Mouse (Mus musculus): ENCODE data around the gene Btbd2. TPM values are rescaled to one million over a fixed set of nuclear protein-coding genes. Genes with fewer than 3 reads are reported as not detected.

Btbd2 gene
- total and polyA plus RNA-seq, 3 experiments, result 43.1 to 81.8 TPM; not detected in 1

DNA sequence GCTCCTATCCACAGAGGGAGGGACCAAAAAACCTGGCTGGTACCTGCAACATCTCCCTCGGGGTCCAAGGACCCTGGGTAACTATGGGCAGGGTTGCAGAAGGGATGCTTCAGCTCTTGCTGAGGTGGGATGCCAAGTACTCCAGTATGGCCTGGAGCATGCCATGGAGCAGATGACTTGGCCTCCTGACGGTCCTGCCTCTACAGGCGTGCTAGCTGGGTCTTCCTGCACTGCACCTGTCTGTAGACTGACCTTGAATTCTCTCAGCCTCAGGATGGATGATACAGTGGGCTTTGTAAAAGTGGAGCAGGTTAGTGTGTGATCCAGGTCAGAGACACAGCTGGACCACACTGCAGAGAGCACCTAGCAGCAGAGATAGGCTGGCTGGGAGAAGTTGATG lies 48.6 kb upstream of the Btbd2 start:
- H3K4me1 ChIP-seq (ENCODE audit: control insufficient read depth in 1 of 2, insufficient read depth in 2 of 2, low read length in 2 of 2), result peaks cover 4 to 16% of the 10 kb centered on the region in 2 experiments
- no peak overlapping the region for H3K27ac ChIP-seq (ENCODE audit: control insufficient read depth, low read depth, low read length)
- H3K4me3 ChIP-seq (ENCODE audit: control insufficient read depth in 1 of 2, insufficient read depth in 1 of 2, low read depth in 2 of 2, low read length in 2 of 2), result no peak overlapping the region
- TF ChIP-seq CHD2 (IDR thresholded peaks at IDR 0.05; ENCODE audit: low read length) (no peak), TBP (IDR thresholded peaks at IDR 0.05; ENCODE audit: low read depth, low read length) (no peak), KAT2A (conservative IDR thresholded peaks at IDR 0.05; ENCODE audit: low read depth, low read length) (no peak), CHD1 (IDR thresholded peaks at IDR 0.05; ENCODE audit: low read depth, low read length) (no peak), RAD21 (IDR thresholded peaks at IDR 0.05; ENCODE audit: low read depth, low read length) (no peak)
- peaks cover 4% of the 10 kb centered on the region; the same call in 1 of the 2 replicates for H3K79me2 ChIP-seq (ENCODE audit: control insufficient read depth, insufficient read depth, low read length, poor library complexity)
- DNase-seq (ENCODE audit: low read depth, low spot score), result no peak
- H3K9me3 ChIP-seq (replicated peaks; ENCODE audit: insufficient read depth, low read length), result no peaks in the 10 kb centered on the region
- no peak overlapping the region for H3K9ac ChIP-seq (ENCODE audit: control insufficient read depth, low read depth, low read length, poor library complexity, severe bottlenecking)
- H3K27me3 ChIP-seq (ENCODE audit: control insufficient read depth in 1 of 2, insufficient read depth in 2 of 2, low read length in 2 of 2), result no peaks in the 10 kb centered on the region
- H3K36me3 ChIP-seq (ENCODE audit: control insufficient read depth in 1 of 2, insufficient read depth in 2 of 2, low read length in 2 of 2), result peaks cover 2 to 8% of the 10 kb centered on the region in 2 experiments; a peak in 2 of 4 replicates

GRCm38 (mm10) chr10:80705033-80705432 lies 48.2 kb upstream of the Btbd2 start:
- Histone ChIP-seq H3K36me3 (ENCODE audit: control insufficient read depth in 1 of 2, insufficient read depth in 2 of 2, low read length in 2 of 2) (peaks cover 2 to 11% of the 10 kb centered on the region in 2 experiments; a peak in 2 of 4 replicates), H3K27ac (ENCODE audit: control insufficient read depth, low read depth, low read length) (no peak overlapping the region), H3K4me3 (ENCODE audit: control insufficient read depth in 1 of 2, insufficient read depth in 1 of 2, low read depth in 2 of 2, low read length in 2 of 2) (no peak overlapping the region), H3K27me3 (ENCODE audit: control insufficient read depth in 1 of 2, insufficient read depth in 2 of 2, low read length in 2 of 2) (no peaks in the 10 kb centered on the region), H3K9ac (ENCODE audit: control insufficient read depth, low read depth, low read length, poor library complexity, severe bottlenecking) (no peak overlapping the region), H3K4me1 (ENCODE audit: control insufficient read depth in 1 of 2, insufficient read depth in 2 of 2, low read length in 2 of 2) (peaks cover 7 to 19% of the 10 kb centered on the region in 2 experiments), H3K9me3 (replicated peaks; ENCODE audit: insufficient read depth, low read length) (no peaks in the 10 kb centered on the region), H3K79me2 (ENCODE audit: control insufficient read depth, insufficient read depth, low read length, poor library complexity) (peaks cover 4% of the 10 kb centered on the region)
- no peak for TF ChIP-seq GATA1 (IDR thresholded peaks at IDR 0.05; ENCODE audit: low read depth, low read length)
- DNase-seq (ENCODE audit: low read depth, low spot score), result no peak

- no peak for DNase-seq (ENCODE audit: low read depth, low spot score)
- H3K9me3 ChIP-seq (replicated peaks; ENCODE audit: insufficient read depth, low read length), result no peaks in the 10 kb centered on the region
- H3K9ac ChIP-seq (ENCODE audit: control insufficient read depth, low read depth, low read length, poor library complexity, severe bottlenecking), result no peak overlapping the region
- H3K27ac ChIP-seq (ENCODE audit: control insufficient read depth, low read depth, low read length), result no peak overlapping the region
- TF ChIP-seq TAL1 (IDR thresholded peaks at IDR 0.05; ENCODE audit: low read length) (no peak), POLR2AphosphoS2 (IDR thresholded peaks at IDR 0.05; ENCODE audit: low read length) (no peak), USF1 (IDR thresholded peaks at IDR 0.05; ENCODE audit: low read depth, low read length) (no peak), MAZ (IDR thresholded peaks at IDR 0.05; ENCODE audit: low read depth, low read length) (no peak), CHD1 (IDR thresholded peaks at IDR 0.05; ENCODE audit: low read depth, low read length) (no peak), NELFE (IDR thresholded peaks at IDR 0.05; ENCODE audit: low read depth, low read length) (no peak), TBP (IDR thresholded peaks at IDR 0.05; ENCODE audit: low read depth, low read length) (no peak), MAX (IDR thresholded peaks at IDR 0.05; ENCODE audit: low read length) (no peak)
- peaks cover 2 to 13% of the 10 kb centered on the region in 2 experiments; a peak in 2 of 4 replicates for H3K36me3 ChIP-seq (ENCODE audit: control insufficient read depth in 1 of 2, insufficient read depth in 2 of 2, low read length in 2 of 2)
- H3K79me2 ChIP-seq (ENCODE audit: control insufficient read depth, insufficient read depth, low read length, poor library complexity), result peaks cover 4% of the 10 kb centered on the region
- H3K4me1 ChIP-seq (ENCODE audit: control insufficient read depth in 1 of 2, insufficient read depth in 2 of 2, low read length in 2 of 2), result peaks cover 11 to 23% of the 10 kb centered on the region in 2 experiments
- no peaks in the 10 kb centered on the region for H3K27me3 ChIP-seq (ENCODE audit: control insufficient read depth in 1 of 2, insufficient read depth in 2 of 2, low read length in 2 of 2)
- no peak overlapping the region for H3K4me3 ChIP-seq (ENCODE audit: control insufficient read depth in 1 of 2, insufficient read depth in 1 of 2, low read depth in 2 of 2, low read length in 2 of 2)
Measured at GRCm38 (mm10) chr10:80704418-80704817, 47.5 kb upstream of the Btbd2 start.
